Mouse (Mus musculus) lung, adult 2 months (tissue): ENCODE data around the gene Dnah5.
"Not testable (repeated sequence)": the region's sequence is repeated elsewhere in the genome, so short reads cannot be mapped to it uniquely, and the experiment has no call there.

Experiments used
- CTCF ChIP-seq: fragments of 200-500 bp; IDR thresholded peaks from 2 replicates; pipeline ENCODE4 v1.5.1; 2011; ENCODE audit warnings: mild to moderate bottlenecking, low read length, control low read depth; ENCODE audit not compliant: insufficient read depth
- POLR2A ChIP-seq: fragments of 200-500 bp; IDR thresholded peaks from 2 replicates; pipeline ENCODE4 v1.6.1; 2011; ENCODE audit warnings: low read depth, mild to moderate bottlenecking, control low read depth, low read length, borderline replicate concordance; ENCODE audit errors: extremely low read depth

DNA sequence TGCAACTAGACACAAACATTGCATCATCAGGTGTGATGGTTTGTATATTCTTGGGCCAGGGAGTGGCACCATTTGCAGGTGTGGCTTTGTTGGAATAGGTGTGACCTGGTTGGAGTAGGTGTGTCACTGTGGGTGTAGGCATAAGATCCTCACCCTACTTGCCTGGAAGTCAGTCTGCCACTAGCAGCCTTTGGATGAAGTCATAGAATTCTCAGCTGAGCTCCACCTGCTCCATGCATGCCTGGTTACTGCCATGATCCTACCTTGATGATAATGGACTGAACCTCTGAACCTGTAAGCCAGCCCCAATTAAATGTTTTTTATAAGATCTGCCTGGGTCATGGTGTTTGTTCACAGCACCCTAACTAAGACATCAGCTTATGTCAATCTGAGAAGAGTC is 190.2 kb downstream of the Dnah5 start:
- TF ChIP-seq CTCF, POLR2A: not testable (repeated sequence)
